17 mouse cellular contexts compared by ENCODE assay signal in genomic region chr2:83675681-83676080, GRCm38 (mm10). TPM values are rescaled to one million over a fixed set of nuclear protein-coding genes. Genes with fewer than 3 reads are reported as not detected.
DNase-seq lines count a peak whose midpoint lies in the region; ATAC-seq and TF ChIP-seq lines count a peak whose summit lies in the region.
"Had no signal": no experiment of that assay in that cellular context is flagged by ENCODE, and none has a peak within 500 bp of the region (broad histone marks: within the 10 kb centered on the region; RNA-seq: fewer than 3 reads in every experiment).

No protein-coding gene starts in this region.

- H3K9me3 ChIP-seq in heart, embryonic 13.5 days: no peaks in the 10 kb centered on the region
- no peaks in the 10 kb centered on the region for H3K9me3 ChIP-seq in G1E (replicated peaks)
- no peaks in the 10 kb centered on the region for H3K9me3 ChIP-seq in kidney, embryonic 16.5 days (ENCODE audit: low read length)
- H3K9me3 ChIP-seq: neural tube, embryonic 15.5 days had no signal

- peaks cover 38% of the 10 kb centered on the region for H3K4me1 ChIP-seq in heart, embryonic 13.5 days
- H3K4me1 ChIP-seq in G1E (ENCODE audit: insufficient read depth, low read depth, low read length): peaks cover 17% of the 10 kb centered on the region
- H3K4me1 ChIP-seq in embryonic fibroblast, embryonic 13.5 days (ENCODE audit: control insufficient read depth, insufficient read depth, low read length): peaks cover 25% of the 10 kb centered on the region
- peaks cover 23% of the 10 kb centered on the region for H3K4me1 ChIP-seq in kidney, embryonic 16.5 days (ENCODE audit: insufficient read depth, low read length)
- H3K4me1 ChIP-seq: neural tube, embryonic 15.5 days had no signal

- peak; percentile 11 to 15 for DNase-seq in cerebellum, postnatal 14 days
- no peak for DNase-seq in cerebellum, postnatal 4 days (ENCODE audit: low spot score in 2 of 2)
- no peak for DNase-seq in heart, postnatal 14 days
- no peak for DNase-seq in G1E (ENCODE audit: low spot score)
- DNase-seq in yolk sac, embryonic 10.5 days (ENCODE audit: low spot score): no peak
- DNase-seq: cerebellum, adult 18-20 months; heart, postnatal 10 days; kidney, adult 9 months; lung, adult 2 months; lung, postnatal 4 days; spleen, adult 18-20 months; thymus, postnatal 14 days had no signal

- peak overlapping the region; percentile 33 for H3K27ac ChIP-seq in heart, embryonic 13.5 days (replicated peaks)
- peak overlapping the region; percentile 84 for H3K27ac ChIP-seq in embryonic fibroblast, embryonic 13.5 days (ENCODE audit: insufficient read depth, low read length)
- H3K27ac ChIP-seq in kidney, embryonic 16.5 days (ENCODE audit: low read length): no peak overlapping the region
- H3K27ac ChIP-seq: neural tube, embryonic 15.5 days had no signal

- H3K27me3 ChIP-seq in heart, embryonic 13.5 days (replicated peaks): no peaks in the 10 kb centered on the region
- H3K27me3 ChIP-seq in G1E (ENCODE audit: insufficient read depth, low read length): no peaks in the 10 kb centered on the region
- no peaks in the 10 kb centered on the region for H3K27me3 ChIP-seq in kidney, embryonic 16.5 days (ENCODE audit: insufficient read depth, low read length)
- H3K27me3 ChIP-seq: neural tube, embryonic 15.5 days had no signal

- no peak for ATAC-seq in heart, embryonic 13.5 days (ENCODE audit: extremely low read depth, insufficient number of reproducible peaks, low FRiP score, low TSS enrichment)
- 0 out of 2 replicates have a peak, but pooled peaks have one; percentile 9 for ATAC-seq in G1E (ENCODE audit: extremely low read depth, insufficient number of reproducible peaks, low FRiP score, poor library complexity, severe bottlenecking)
- no peak for ATAC-seq in kidney, embryonic 16.5 days (ENCODE audit: low FRiP score, low TSS enrichment)

- H3K36me3 ChIP-seq in heart, embryonic 13.5 days: peaks cover 28% of the 10 kb centered on the region
- peaks cover 50% of the 10 kb centered on the region for H3K36me3 ChIP-seq in G1E (replicated peaks)
- peaks cover 10% of the 10 kb centered on the region; the same call in 1 of the 2 replicates for H3K36me3 ChIP-seq in kidney, embryonic 16.5 days (ENCODE audit: insufficient read depth, low read length)

- H3K9ac ChIP-seq in heart, embryonic 13.5 days: no peak overlapping the region
- H3K9ac ChIP-seq in kidney, embryonic 16.5 days (replicated peaks; ENCODE audit: low read length): no peak overlapping the region
- H3K9ac ChIP-seq: neural tube, embryonic 15.5 days had no signal

- H3K4me3 ChIP-seq in heart, embryonic 13.5 days: no peak overlapping the region
- H3K4me3 ChIP-seq in G1E (ENCODE audit: low read depth, low read length): no peak overlapping the region
- no peak overlapping the region for H3K4me3 ChIP-seq in embryonic fibroblast, embryonic 13.5 days (ENCODE audit: insufficient read depth, low read length)
- H3K4me3 ChIP-seq in kidney, embryonic 16.5 days (ENCODE audit: low read length): no peak overlapping the region
- H3K4me3 ChIP-seq: neural tube, embryonic 15.5 days had no signal

- 39% methylated on average over 5 of the region's 5 CpGs for WGBS in heart, embryonic 13.5 days
- 60% methylated on average over 5 of the region's 5 CpGs for WGBS in kidney, embryonic 16.5 days

- no peak for TF ChIP-seq POLR2A in embryonic fibroblast, embryonic 13.5 days (IDR thresholded peaks at IDR 0.05; ENCODE audit: low read depth, low read length)

- H3K4me2 ChIP-seq in heart, embryonic 13.5 days: no peak overlapping the region
- no peak overlapping the region for H3K4me2 ChIP-seq in kidney, embryonic 16.5 days (replicated peaks; ENCODE audit: low read depth, low read length)
- H3K4me2 ChIP-seq: midbrain, embryonic 11.5 days; neural tube, embryonic 15.5 days had no signal

- no peak for TF ChIP-seq CTCF in G1E (IDR thresholded peaks at IDR 0.05; ENCODE audit: low read depth, low read length)
- no peak for TF ChIP-seq CTCF in embryonic fibroblast, embryonic 13.5 days (IDR thresholded peaks at IDR 0.05; ENCODE audit: borderline replicate concordance, insufficient read depth, low read length)

- intact Hi-C loops in heart, postnatal 14 days (cut with DNase I): no loop called here

RNA-seq across cellular contexts. Expression of gene Zc3h15, which starts 31.4 kb away (rescaled TPM):
- 83.4 and 107 TPM in 2 replicates for polyA plus RNA-seq in heart, embryonic 13.5 days (2015; fragmentation: Nextera tagmentation; extraction: Ambion mirVana)
- total RNA-seq in heart, postnatal 14 days (2021): 10 to 100 TPM; 49.4 to 50.6 TPM
- 154 and 178 TPM in 2 replicates for total RNA-seq in G1E (2014; fragmentation: Nextera tagmentation)
- total RNA-seq in G1E (2017): 137 and 145 TPM in 2 replicates
- 655 and 812 TPM in 2 replicates for polyA plus RNA-seq in G1E (2012)
- 138 and 150 TPM in 2 replicates for polyA plus RNA-seq in embryonic fibroblast, embryonic 13.5 days (2011; ENCODE audit: insufficient read length, low read depth, missing spikeins)
- polyA plus RNA-seq in kidney, embryonic 16.5 days (2015; fragmentation: Nextera tagmentation; extraction: Ambion mirVana): 120 and 146 TPM in 2 replicates

RNA-seq across cellular contexts. Expression of gene Itgav, which starts 48.5 kb away (rescaled TPM):
- 48.8 and 50.4 TPM in 2 replicates for polyA plus RNA-seq in heart, embryonic 13.5 days (2015; fragmentation: Nextera tagmentation; extraction: Ambion mirVana)
- 10 to 100 TPM; 41.2 to 42.1 TPM for total RNA-seq in heart, postnatal 14 days (2021)
- 26.0 and 27.8 TPM in 2 replicates for total RNA-seq in G1E (2014; fragmentation: Nextera tagmentation)
- total RNA-seq in G1E (2017): 17.5 and 18.0 TPM in 2 replicates
- polyA plus RNA-seq in G1E (2012): 19.8 and 24.1 TPM in 2 replicates
- polyA plus RNA-seq in embryonic fibroblast, embryonic 13.5 days (2011; ENCODE audit: insufficient read length, low read depth, missing spikeins): 219 and 315 TPM in 2 replicates
- 77.1 and 88.9 TPM in 2 replicates for polyA plus RNA-seq in kidney, embryonic 16.5 days (2015; fragmentation: Nextera tagmentation; extraction: Ambion mirVana)

Comparison
In these comparisons a context has a peak if more than half of its experiments do, and no peak if none do; other contexts are left out.
1. DNase-seq: peak in cerebellum, postnatal 14 days (2 of 2); none in cerebellum, postnatal 4 days (0 of 2), heart, postnatal 14 days (0 of 2), G1E (single experiment) and yolk sac, embryonic 10.5 days (single experiment).